Mouse (Mus musculus) heart, embryonic 16.5 days (tissue): Measurements from ENCODE around the gene Lyar. TPM values are rescaled to one million over a fixed set of nuclear protein-coding genes. Genes with fewer than 3 reads are reported as not detected.

Experiments used
- ATAC-seq: fragments of 200-750 bp; cut with Nextera tagmentation; replicated peaks from 2 replicates; pipeline ENCODE4 v1.8.0; 2017; ENCODE audit warnings: moderate number of reproducible peaks; ENCODE audit not compliant: insufficient read depth, low FRiP score; ENCODE audit errors: extremely low read depth
- H3K27ac ChIP-seq: fragments of 300-500 bp; sonication (generic); 2 replicates; pipeline ENCODE4 v1.5.1; 2014; ENCODE audit warnings: mild to moderate bottlenecking, low read length, control low read depth, moderate library complexity
- H3K27me3 ChIP-seq: fragments of 300-500 bp; sonication (generic); 2 replicates; pipeline ENCODE4 v1.6.1; 2014; ENCODE audit warnings: low read length, mixed read lengths; ENCODE audit not compliant: control insufficient read depth, insufficient read depth
- H3K36me3 ChIP-seq: fragments of 300-500 bp; sonication (generic); 2 replicates; pipeline ENCODE4 v1.6.1; 2014; ENCODE audit not compliant: control insufficient read depth, insufficient read depth
- H3K4me1 ChIP-seq: fragments of 300-500 bp; sonication (generic); 2 replicates; pipeline ENCODE4 v1.6.1; 2014; ENCODE audit warnings: low read length, mixed read lengths; ENCODE audit not compliant: control insufficient read depth, insufficient read depth
- H3K4me2 ChIP-seq: fragments of 300-500 bp; sonication (generic); 2 replicates; pipeline ENCODE4 v1.6.1; 2014; ENCODE audit warnings: low read depth, mild to moderate bottlenecking, control low read depth, low read length
- H3K4me3 ChIP-seq: fragments of 300-500 bp; sonication (generic); 2 replicates; pipeline ENCODE4 v1.5.1; 2014; ENCODE audit warnings: mild to moderate bottlenecking, control low read depth, low read length
- H3K9ac ChIP-seq: fragments of 300-500 bp; sonication (generic); 2 replicates; pipeline ENCODE4 v1.6.1; 2014; ENCODE audit warnings: low read length, control low read depth
- H3K9me3 ChIP-seq: fragments of 300-500 bp; sonication (generic); replicated peaks from 2 replicates; pipeline ENCODE4 v1.6.1; 2016; ENCODE audit warnings: low read length; ENCODE audit not compliant: control insufficient read depth
- WGBS: fragments of 180-500 bp; shearing (Covaris S2); extraction: QIAGEN DNeasy Blood & Tissue Kit; methylation state at CpG from one replicate; pipeline ENCODE4 v1.1.7; 2014; 5-methylcytosine and 5-hydroxymethylcytosine counted together
- polyA plus RNA-seq: library from polyadenylated mRNA; unstranded; fragments of >200 nt; fragmentation: Nextera tagmentation; extraction: Ambion mirVana; gene quantifications from 2 replicates; pipeline ENCODE4 v1.2.1, GENCODE M21; 2015

Lyar gene
- polyA plus RNA-seq, 1 experiment from 2014 or later = 53.7 TPM

DNA sequence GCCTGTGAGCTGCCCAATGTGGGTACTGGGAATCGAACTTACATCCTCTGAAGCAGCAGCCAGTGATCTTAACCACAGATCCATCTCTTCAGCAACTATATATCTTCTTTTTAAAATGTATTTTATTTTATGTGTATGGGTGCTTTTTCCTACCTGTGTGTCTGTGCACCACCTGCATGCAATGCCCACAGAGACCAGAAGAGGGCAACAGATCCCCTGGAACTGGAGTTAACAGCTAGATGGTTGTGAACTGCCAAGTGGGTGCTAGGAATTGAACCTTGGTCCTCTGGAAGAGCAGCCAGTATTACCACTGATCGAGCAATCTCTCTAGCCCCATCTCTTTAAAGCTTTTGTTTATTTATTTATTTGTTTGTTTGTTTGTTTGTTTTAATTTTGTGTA lies 16.4 kb downstream of the Lyar start:
- H3K27ac ChIP-seq = no peak overlapping the region
- WGBS = 100% methylated on average over 2 of the region's 2 CpGs
- H3K36me3 ChIP-seq = peaks cover 20% of the 10 kb centered on the region
- H3K4me2 ChIP-seq = no peak overlapping the region
- no peaks in the 10 kb centered on the region for H3K4me1 ChIP-seq
- no peaks in the 10 kb centered on the region for H3K27me3 ChIP-seq
- no peak for ATAC-seq
- no peak overlapping the region for H3K4me3 ChIP-seq
- H3K9me3 ChIP-seq = peaks cover 4% of the 10 kb centered on the region; the same call in 1 of the 2 replicates
- H3K9ac ChIP-seq = no peak overlapping the region

GRCm38 (mm10) chr5:38240727-38241472 lies 20.6 kb downstream of the Lyar start:
- Histone ChIP-seq H3K4me1 (no peaks in the 10 kb centered on the region), H3K27me3 (no peaks in the 10 kb centered on the region), H3K9ac (no peak overlapping the region), H3K36me3 (no peaks in the 10 kb centered on the region), H3K4me3 (no peak overlapping the region), H3K27ac (no peak overlapping the region), H3K4me2 (no peak overlapping the region), H3K9me3 (peaks cover 4% of the 10 kb centered on the region; the same call in 1 of the 2 replicates)
- ATAC-seq = no peak
- 70% methylated on average over 5 of the region's 5 CpGs for WGBS

DNA sequence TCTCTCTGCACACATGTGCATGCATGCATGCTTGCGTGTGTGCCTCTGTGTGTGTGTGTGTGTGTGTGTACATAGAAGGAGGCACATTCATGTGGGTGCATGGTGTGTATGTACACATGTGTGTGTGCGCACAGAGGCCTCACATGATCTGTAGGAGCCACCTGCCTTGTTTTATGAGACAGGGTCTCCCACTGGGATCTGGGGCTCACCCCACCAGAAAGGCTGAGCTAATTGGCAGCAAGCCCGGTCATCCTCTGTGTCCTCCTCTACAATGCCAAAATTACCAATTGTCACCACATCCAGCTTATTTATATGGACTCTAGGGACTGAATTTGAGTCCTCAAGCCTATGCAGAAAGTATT lies 21.2 kb downstream of the Lyar start:
- H3K27ac ChIP-seq = no peak overlapping the region
- H3K4me3 ChIP-seq = no peak overlapping the region
- H3K4me1 ChIP-seq = no peaks in the 10 kb centered on the region
- ATAC-seq = no peak
- H3K27me3 ChIP-seq = no peaks in the 10 kb centered on the region
- H3K9ac ChIP-seq = no peak overlapping the region
- H3K36me3 ChIP-seq = no peaks in the 10 kb centered on the region
- no peak overlapping the region for H3K4me2 ChIP-seq
- WGBS = 86% methylated on average over 3 of the region's 3 CpGs
- H3K9me3 ChIP-seq = peaks cover 4% of the 10 kb centered on the region; the same call in 1 of the 2 replicates

DNA sequence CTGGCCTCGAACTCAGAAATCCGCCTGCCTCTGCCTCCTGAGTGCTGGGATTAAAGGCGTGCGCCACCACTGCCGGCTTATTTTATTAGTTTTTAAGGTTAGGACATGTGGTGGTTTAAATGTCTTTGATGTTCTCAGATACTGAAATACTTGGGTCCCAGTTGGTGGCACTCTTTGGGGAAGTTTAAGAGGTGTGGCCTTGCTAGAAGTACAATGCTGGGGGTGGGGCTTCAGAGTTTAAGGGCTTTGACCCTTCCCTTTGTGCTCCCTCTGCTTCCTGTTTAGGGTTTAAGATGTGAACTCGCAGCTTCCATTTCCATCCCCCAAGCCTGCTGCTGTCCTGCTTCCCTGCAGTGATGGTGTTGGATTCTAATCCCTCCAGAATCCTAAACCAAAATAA lies 21.7 kb downstream of the Lyar start:
- WGBS = 83% methylated on average over 6 of the region's 6 CpGs
- H3K36me3 ChIP-seq = no peaks in the 10 kb centered on the region
- H3K27me3 ChIP-seq = no peaks in the 10 kb centered on the region
- ATAC-seq = no peak
- no peak overlapping the region for H3K27ac ChIP-seq
- no peaks in the 10 kb centered on the region for H3K9me3 ChIP-seq
- H3K9ac ChIP-seq = no peak overlapping the region
- H3K4me2 ChIP-seq = no peak overlapping the region
- H3K4me3 ChIP-seq = no peak overlapping the region
- H3K4me1 ChIP-seq = no peaks in the 10 kb centered on the region

- Histone ChIP-seq H3K9me3 (no peaks in the 10 kb centered on the region), H3K27me3 (0 out of 2 replicates have a peak, but pooled peaks cover 2% of the 10 kb centered on the region), H3K4me3 (no peak overlapping the region), H3K36me3 (no peaks in the 10 kb centered on the region), H3K4me2 (no peak overlapping the region), H3K27ac (no peak overlapping the region), H3K4me1 (no peaks in the 10 kb centered on the region), H3K9ac (no peak overlapping the region)
- ATAC-seq = no peak
- 40% methylated on average over 4 of the region's 4 CpGs for WGBS
Measured at GRCm38 (mm10) chr5:38255195-38255594, 34.9 kb downstream of the Lyar start.

DNA sequence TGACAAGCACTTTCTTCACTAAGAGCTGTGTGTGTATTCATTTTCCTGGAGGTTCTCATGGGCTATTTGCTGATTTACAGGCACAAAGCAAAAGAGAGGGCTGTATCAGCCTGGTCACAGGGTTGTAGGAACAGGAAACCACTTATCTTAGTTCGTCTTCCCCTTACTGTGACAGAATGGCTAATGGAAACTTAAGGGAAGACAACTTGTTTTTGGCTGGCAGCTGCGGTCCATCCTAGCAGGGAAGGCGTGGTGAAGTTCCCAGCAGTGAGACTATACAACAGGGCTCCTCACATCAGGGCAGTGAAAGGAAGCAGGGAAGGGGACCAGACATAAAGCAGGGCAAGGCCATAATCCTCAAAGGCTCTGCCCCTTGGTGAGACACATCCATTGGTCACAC lies 35.4 kb downstream of the Lyar start:
- Histone ChIP-seq H3K4me3 (no peak overlapping the region), H3K9me3 (no peaks in the 10 kb centered on the region), H3K9ac (no peak overlapping the region), H3K36me3 (no peaks in the 10 kb centered on the region), H3K27me3 (0 out of 2 replicates have a peak, but pooled peaks cover 2% of the 10 kb centered on the region), H3K27ac (no peak overlapping the region), H3K4me1 (no peaks in the 10 kb centered on the region), H3K4me2 (no peak overlapping the region)
- peak; percentile 37; the same call in 1 of the 2 replicates for ATAC-seq
- WGBS = 38% methylated on average over 3 of the region's 3 CpGs

DNA sequence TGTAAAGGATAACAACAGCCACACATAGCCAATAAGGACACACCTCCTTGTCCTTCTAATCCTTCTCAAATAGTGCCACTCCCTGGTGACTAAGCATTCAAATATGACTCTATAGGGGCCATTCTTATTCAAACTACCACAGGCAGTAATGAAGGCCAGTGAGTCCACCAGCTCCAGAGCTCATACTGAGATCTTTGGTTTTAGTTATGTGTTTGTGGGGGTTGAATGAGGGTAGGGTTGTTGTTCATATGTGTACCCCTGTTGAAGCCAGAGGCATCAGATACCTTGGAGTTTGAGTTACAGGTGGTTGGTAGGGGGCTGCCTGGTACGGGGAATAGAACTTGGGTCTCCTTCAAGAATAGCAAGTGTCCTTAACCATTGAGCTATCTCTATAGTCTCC lies 36.3 kb downstream of the Lyar start:
- no peaks in the 10 kb centered on the region for H3K36me3 ChIP-seq
- H3K9me3 ChIP-seq = no peaks in the 10 kb centered on the region
- no peak overlapping the region for H3K4me3 ChIP-seq
- no peak overlapping the region for H3K9ac ChIP-seq
- H3K4me1 ChIP-seq = peaks cover 5% of the 10 kb centered on the region
- H3K4me2 ChIP-seq = no peak overlapping the region
- WGBS = 68% methylated on average over 1 of the region's 1 CpGs
- H3K27ac ChIP-seq = no peak overlapping the region
- 0 out of 2 replicates have a peak, but pooled peaks cover 2% of the 10 kb centered on the region for H3K27me3 ChIP-seq
- no peak for ATAC-seq

DNA sequence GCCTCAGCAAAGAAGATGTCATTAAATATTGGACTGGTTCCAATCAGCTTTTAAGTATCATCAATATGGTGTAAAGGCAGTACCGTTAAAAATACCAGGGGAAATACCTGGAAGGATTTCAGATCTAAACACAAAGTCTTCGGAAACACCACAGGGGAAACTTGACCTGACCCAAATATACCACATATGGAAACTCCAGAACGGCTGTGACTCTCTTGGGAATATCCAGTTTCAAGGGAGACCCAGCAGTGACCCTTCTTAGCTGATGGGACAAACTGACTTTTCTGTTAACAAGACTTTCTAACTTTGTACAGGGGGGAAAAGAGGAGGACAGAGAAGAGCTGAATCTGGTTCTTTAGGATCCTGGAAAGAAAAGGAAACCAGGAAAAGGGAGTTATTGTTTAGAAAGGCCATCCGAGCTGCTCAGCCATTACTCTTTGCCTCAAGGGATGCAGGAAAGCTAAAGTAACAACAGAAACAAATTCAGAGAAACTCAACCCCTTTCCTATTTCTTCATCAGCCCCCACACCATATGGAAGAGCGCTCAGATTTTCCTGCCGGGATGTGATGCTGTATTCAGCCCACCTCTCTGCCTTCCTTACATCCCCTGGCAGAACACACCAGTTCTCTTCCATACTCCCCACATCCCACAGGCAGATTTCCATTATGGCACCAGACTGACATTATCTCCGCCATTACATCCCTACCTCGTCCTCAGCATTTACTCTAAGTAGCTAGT lies 37.9 kb downstream of the Lyar start:
- 69% methylated on average over 8 of the region's 8 CpGs for WGBS
- no peak overlapping the region for H3K27ac ChIP-seq
- H3K9me3 ChIP-seq = no peaks in the 10 kb centered on the region
- no peak overlapping the region for H3K9ac ChIP-seq
- ATAC-seq = no peak
- H3K4me3 ChIP-seq = no peak overlapping the region
- peaks cover 13% of the 10 kb centered on the region; the same call in 1 of the 2 replicates for H3K36me3 ChIP-seq
- peaks cover 5% of the 10 kb centered on the region for H3K4me1 ChIP-seq
- 0 out of 2 replicates have a peak, but pooled peaks cover 2% of the 10 kb centered on the region for H3K27me3 ChIP-seq
- no peak overlapping the region for H3K4me2 ChIP-seq

GRCm38 (mm10) chr5:38258773-38259146 lies 38.5 kb downstream of the Lyar start:
- H3K4me2 ChIP-seq = no peak overlapping the region
- no peak overlapping the region for H3K9ac ChIP-seq
- ATAC-seq = no peak
- H3K36me3 ChIP-seq = peaks cover 16% of the 10 kb centered on the region; the same call in 1 of the 2 replicates
- peaks cover 5% of the 10 kb centered on the region for H3K4me1 ChIP-seq
- H3K27ac ChIP-seq = no peak overlapping the region
- no peaks in the 10 kb centered on the region for H3K9me3 ChIP-seq
- H3K4me3 ChIP-seq = no peak overlapping the region
- 0 out of 2 replicates have a peak, but pooled peaks cover 2% of the 10 kb centered on the region for H3K27me3 ChIP-seq
- WGBS = 83% methylated on average over 5 of the region's 5 CpGs
